Mouse (Mus musculus): ENCODE results near the gene Sfxn3. TPM values are rescaled to one million over a fixed set of nuclear protein-coding genes. Genes with fewer than 3 reads are reported as not detected.
A peak's percentile ranks its signal among the peaks of the same experiment; 100 is the strongest.
"Not testable (repeated sequence)": the region's sequence is repeated elsewhere in the genome, so short reads cannot be mapped to it uniquely, and the experiment has no call there.

The Sfxn3 gene
- polyA plus RNA-seq, 1 experiment from 2014 or later, result 19.6 TPM

DNA sequence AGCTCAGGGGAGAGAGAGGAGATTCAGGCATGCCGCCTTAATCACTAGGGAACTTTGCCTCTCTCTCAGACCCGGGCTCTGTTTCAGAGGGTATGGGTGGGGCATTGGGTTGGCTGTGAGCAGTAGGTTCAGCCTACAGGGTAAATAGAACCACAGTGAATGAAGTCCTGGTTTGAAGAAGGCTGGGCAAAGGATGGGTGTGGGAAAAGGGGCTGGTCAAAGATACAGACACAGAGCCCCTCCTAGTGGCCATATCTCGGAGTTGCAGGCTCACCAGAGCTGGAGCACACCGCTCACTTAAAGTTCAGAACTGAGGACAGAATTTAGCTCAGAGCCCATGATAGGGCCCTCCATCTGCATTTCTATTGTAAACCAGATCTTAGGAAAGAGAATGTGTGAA is 15.5 kb upstream of the Sfxn3 start:
- Histone ChIP-seq H3K4me3 (no peak overlapping the region), H3K9me3 (no peaks in the 10 kb centered on the region), H3K4me1 (peaks cover 37% of the 10 kb centered on the region), H3K4me2 (no peak overlapping the region), H3K27ac (replicated peaks) (no peak overlapping the region), H3K27me3 (replicated peaks) (peaks cover 16% of the 10 kb centered on the region), H3K36me3 (peaks cover 21% of the 10 kb centered on the region), H3K9ac (no peak overlapping the region; the same call in 1 of the 2 replicates)
- 24% methylated on average over 4 of the region's 4 CpGs for WGBS
- ATAC-seq (ENCODE audit: extremely low read depth, insufficient number of reproducible peaks, low FRiP score, low TSS enrichment), result no peak

DNA sequence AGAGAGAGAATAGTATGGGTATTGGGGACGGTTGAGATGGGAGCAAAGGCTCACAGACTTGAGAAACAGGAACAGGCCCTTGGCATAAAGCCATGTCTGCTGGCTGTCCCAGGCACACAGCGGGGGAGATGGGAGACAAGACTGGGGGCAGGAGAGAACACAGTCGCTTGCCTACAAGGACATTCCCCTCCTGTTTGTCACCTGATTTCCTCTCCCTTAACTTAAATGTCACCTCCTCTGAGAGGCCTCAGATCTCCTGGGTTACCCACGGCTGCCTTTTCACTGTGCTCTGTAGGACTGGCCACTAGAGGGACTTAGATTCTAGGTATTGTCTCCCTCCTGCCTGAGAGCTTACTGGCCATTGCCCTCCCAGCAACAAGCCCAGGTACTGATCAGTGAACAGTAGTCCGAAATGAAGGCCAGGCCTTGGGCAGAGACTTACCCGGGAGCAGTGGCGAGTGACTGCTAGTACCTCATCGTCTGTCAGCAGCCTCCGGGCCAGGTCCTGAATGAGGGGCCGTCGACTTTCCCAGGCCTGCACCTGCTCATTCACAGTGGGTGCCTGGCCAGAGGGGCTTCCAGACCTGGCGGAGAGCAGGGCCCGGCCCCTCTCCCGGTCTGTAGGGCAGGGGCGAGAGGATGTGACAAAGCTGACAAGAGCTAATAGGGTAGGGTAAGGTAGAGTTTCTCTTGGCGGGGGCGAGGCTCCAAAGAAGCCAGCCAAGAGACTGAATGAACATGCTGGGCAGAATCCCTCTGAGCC is 14.6 kb upstream of the Sfxn3 start:
- peaks cover 24% of the 10 kb centered on the region for H3K27me3 ChIP-seq (replicated peaks)
- ATAC-seq (ENCODE audit: extremely low read depth, insufficient number of reproducible peaks, low FRiP score, low TSS enrichment), result no peak
- H3K9me3 ChIP-seq, result no peaks in the 10 kb centered on the region
- H3K4me2 ChIP-seq, result 0 out of 2 replicates have a peak overlapping the region, but pooled peaks have one; percentile 2
- peak overlapping the region; percentile 62 for H3K9ac ChIP-seq
- WGBS, result 43% methylated on average over 17 of the region's 17 CpGs
- H3K36me3 ChIP-seq, result peaks cover 11% of the 10 kb centered on the region
- peaks cover 34% of the 10 kb centered on the region for H3K4me1 ChIP-seq
- H3K27ac ChIP-seq (replicated peaks), result peak overlapping the region; percentile 48; the same call in 1 of the 2 replicates
- H3K4me3 ChIP-seq, result no peak overlapping the region

- ATAC-seq (ENCODE audit: extremely low read depth, insufficient number of reproducible peaks, low FRiP score, low TSS enrichment), result no peak
- Histone ChIP-seq H3K4me2 (no peak overlapping the region), H3K9ac (no peak overlapping the region), H3K4me1 (peaks cover 14% of the 10 kb centered on the region), H3K27me3 (replicated peaks) (peaks cover 64% of the 10 kb centered on the region), H3K36me3 (no peaks in the 10 kb centered on the region), H3K4me3 (no peak overlapping the region), H3K9me3 (no peaks in the 10 kb centered on the region), H3K27ac (replicated peaks) (no peak overlapping the region)
- WGBS, result 28% methylated on average over 16 of the region's 16 CpGs
Observed at GRCm38 (mm10) chr19:45036867-45037266, 10.4 kb upstream of the Sfxn3 start.

DNA sequence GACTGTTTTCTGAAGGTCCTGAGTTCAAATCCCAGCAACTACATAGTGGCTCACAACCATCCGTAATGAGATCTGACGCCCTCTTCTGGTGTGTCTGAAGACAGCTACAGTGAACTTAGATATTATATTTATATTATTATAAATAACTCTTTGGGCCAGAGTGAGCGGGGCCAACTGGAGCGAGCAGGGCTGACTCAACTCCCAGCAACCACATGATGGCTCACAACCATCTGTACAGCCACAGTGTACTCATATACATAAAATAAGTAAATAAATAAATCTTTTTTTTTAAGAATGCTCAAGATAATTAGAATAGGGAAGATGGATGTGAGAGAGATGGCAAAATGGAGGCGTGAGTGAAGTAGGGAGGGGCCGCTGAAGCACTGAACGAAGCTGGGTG is 9.1 kb upstream of the Sfxn3 start:
- H3K27me3 ChIP-seq (replicated peaks), result peaks cover 78% of the 10 kb centered on the region
- 85% methylated on average over 7 of the region's 7 CpGs for WGBS
- not testable (repeated sequence) for H3K4me1 ChIP-seq; H3K4me2 ChIP-seq; H3K36me3 ChIP-seq; H3K9ac ChIP-seq; H3K27ac ChIP-seq (replicated peaks); ATAC-seq (ENCODE audit: extremely low read depth, insufficient number of reproducible peaks, low FRiP score, low TSS enrichment); H3K4me3 ChIP-seq; H3K9me3 ChIP-seq

DNA sequence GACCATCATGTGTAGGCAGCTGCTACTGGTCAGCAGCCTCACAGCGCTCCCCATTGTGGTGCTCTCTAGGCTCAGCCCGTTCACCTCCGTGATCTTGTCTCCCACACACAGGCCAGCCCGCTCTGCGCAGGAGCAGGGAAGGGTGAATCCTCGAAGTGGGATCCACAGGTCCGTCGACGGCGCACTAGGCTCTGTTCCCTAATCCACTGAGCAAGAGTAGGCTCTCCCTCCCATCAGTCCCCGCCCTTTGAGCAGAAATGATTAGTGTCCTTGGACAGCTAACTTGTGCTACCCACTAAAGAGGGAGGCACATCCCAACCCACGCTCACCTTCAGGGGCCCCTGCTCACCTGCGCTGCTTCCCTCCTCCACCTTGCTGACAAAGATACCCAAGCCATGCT is 7.1 kb upstream of the Sfxn3 start:
- peaks cover 97% of the 10 kb centered on the region for H3K27me3 ChIP-seq (replicated peaks)

GRCm38 (mm10) chr19:45044389-45044927 is 2.8 kb upstream of the Sfxn3 start:
- Histone ChIP-seq H3K27me3 (replicated peaks) (peaks cover 76% of the 10 kb centered on the region), H3K27ac (replicated peaks) (no peak overlapping the region), H3K9me3 (no peaks in the 10 kb centered on the region), H3K4me3 (no peak overlapping the region), H3K4me1 (peaks cover 28% of the 10 kb centered on the region), H3K9ac (no peak overlapping the region), H3K36me3 (peaks cover 4% of the 10 kb centered on the region; the same call in 1 of the 2 replicates), H3K4me2 (no peak overlapping the region)
- no peak for ATAC-seq (ENCODE audit: extremely low read depth, insufficient number of reproducible peaks, low FRiP score, low TSS enrichment)
- WGBS, result 54% methylated on average over 11 of the region's 11 CpGs

More for the DNA sequence above, 7.1 kb upstream of the Sfxn3 start:
- H3K4me1 ChIP-seq, result no peaks in the 10 kb centered on the region
- H3K36me3 ChIP-seq, result no peaks in the 10 kb centered on the region
- no peak overlapping the region for H3K4me2 ChIP-seq
- no peak overlapping the region for H3K27ac ChIP-seq (replicated peaks)
- H3K4me3 ChIP-seq, result no peak overlapping the region
- H3K9me3 ChIP-seq, result no peaks in the 10 kb centered on the region
- no peak for ATAC-seq (ENCODE audit: extremely low read depth, insufficient number of reproducible peaks, low FRiP score, low TSS enrichment)
- 32% methylated on average over 13 of the region's 13 CpGs for WGBS
- no peak overlapping the region for H3K9ac ChIP-seq

DNA sequence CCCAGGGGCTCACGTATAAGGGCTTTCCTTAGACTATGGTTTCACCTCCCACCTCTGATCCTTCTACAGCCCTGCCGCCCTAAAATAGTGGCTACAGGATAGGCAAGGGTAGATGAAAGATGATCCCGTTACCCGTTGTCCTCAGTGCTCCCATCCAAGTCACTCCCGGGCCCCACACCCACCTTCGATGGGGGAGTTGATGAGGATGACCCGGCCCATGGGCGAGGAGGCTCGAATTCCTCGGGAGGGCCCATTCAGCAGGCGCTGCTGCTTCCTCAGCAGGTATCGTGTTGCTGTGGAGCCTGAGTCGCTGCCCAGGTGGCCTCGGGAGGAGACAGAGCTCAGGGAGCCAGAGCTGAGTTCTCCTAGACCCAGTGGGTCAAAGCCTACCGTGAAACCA is 2.1 kb upstream of the Sfxn3 start:
- Histone ChIP-seq H3K4me3 (no peak overlapping the region), H3K27ac (replicated peaks) (no peak overlapping the region), H3K9me3 (no peaks in the 10 kb centered on the region), H3K4me1 (peaks cover 28% of the 10 kb centered on the region), H3K9ac (no peak overlapping the region), H3K4me2 (no peak overlapping the region), H3K36me3 (peaks cover 12% of the 10 kb centered on the region; the same call in 1 of the 2 replicates), H3K27me3 (replicated peaks) (peaks cover 68% of the 10 kb centered on the region)
- no peak for ATAC-seq (ENCODE audit: extremely low read depth, insufficient number of reproducible peaks, low FRiP score, low TSS enrichment)
- 38% methylated on average over 15 of the region's 15 CpGs for WGBS

DNA sequence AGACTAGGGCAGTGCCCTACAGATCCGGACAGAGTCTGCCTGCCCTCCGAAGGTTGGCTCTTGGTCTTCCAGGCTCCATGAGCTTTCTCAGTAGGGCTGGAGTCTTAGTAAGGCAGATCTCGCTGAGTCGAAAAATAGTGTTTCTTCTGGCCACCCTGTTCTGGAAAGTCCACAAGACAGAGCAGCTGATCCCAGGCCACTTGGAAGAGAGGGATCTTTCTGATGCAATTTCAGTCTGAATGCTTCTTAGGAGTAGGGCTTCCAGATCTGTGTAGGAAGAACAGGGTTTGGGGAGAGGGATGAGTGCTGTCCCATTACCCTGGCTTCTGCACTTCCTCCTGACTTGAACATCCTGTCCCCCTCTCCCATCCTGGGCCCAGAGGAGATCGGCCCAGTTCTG is 1.7 kb upstream of the Sfxn3 start, which contains the start of gene Pdzd7:
TSS of gene Pdzd7 (minus strand) at position 67 of the 400 bp plus-strand sequence.
- H3K27me3 ChIP-seq (replicated peaks), result peaks cover 64% of the 10 kb centered on the region
- H3K4me1 ChIP-seq, result peaks cover 28% of the 10 kb centered on the region
- peak within 1 kb of the TSS; percentile 68 for H3K4me3 ChIP-seq
- H3K4me2 ChIP-seq, result peak within 1 kb of the TSS; percentile 93
- peak within 1 kb of the TSS; percentile 85 for H3K9ac ChIP-seq
- no peaks in the 10 kb centered on the region for H3K9me3 ChIP-seq
- no peak for ATAC-seq (ENCODE audit: extremely low read depth, insufficient number of reproducible peaks, low FRiP score, low TSS enrichment)
- WGBS, result 65% methylated on average over 5 of the region's 5 CpGs
- H3K36me3 ChIP-seq, result peaks cover 16% of the 10 kb centered on the region
- H3K27ac ChIP-seq (replicated peaks), result no peak within 1 kb of the TSS

DNA sequence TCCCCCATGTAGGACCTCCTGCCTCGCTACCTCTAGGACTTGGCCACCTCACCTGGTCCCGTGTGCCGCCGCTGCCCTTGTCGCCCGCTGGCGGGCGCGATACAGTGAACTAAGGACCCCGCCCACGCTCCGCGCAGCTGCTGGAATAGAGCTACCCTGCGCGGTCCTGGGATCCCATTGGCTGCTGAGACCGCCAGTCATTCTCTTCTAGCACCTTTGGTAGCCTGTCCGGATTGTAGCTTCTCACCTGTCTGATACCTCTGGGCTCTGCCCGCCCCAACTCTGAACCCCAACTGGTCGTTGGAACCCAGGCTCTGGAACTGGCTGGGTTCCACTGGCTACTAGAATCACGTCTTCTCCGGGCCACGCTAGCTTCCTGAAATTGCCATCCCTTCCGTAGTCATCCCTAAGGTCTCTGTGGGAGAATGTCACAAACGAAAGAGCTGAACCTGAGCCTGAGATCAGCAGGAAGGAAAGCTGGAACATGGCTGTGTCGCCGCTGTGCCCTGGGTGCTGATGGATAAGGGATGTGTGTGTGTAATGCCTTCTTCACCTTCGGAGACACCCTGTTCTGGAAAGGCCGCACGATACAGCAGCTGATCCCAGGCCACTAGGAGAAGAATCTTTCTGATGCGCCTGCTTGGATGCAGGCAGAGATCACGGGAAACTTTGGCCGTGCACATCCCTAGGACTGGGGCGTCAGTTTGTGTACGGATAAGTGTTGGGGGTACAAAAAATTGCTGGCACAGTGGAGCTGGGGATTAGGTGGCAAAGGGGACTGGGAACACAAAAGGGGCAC is 581 bp upstream of the Sfxn3 start:
- Histone ChIP-seq H3K27me3 (replicated peaks) (peaks cover 53% of the 10 kb centered on the region), H3K9ac (peak overlapping the region; percentile 85), H3K9me3 (no peaks in the 10 kb centered on the region), H3K27ac (replicated peaks) (peak overlapping the region; percentile 96), H3K4me3 (peak overlapping the region; percentile 68), H3K4me1 (peaks cover 28% of the 10 kb centered on the region), H3K4me2 (peak overlapping the region; percentile 93), H3K36me3 (peaks cover 25% of the 10 kb centered on the region)
- peak; percentile 47; the same call in 1 of the 2 replicates for ATAC-seq (ENCODE audit: extremely low read depth, insufficient number of reproducible peaks, low FRiP score, low TSS enrichment)
- WGBS, result 3% methylated on average over 34 of the region's 34 CpGs

DNA sequence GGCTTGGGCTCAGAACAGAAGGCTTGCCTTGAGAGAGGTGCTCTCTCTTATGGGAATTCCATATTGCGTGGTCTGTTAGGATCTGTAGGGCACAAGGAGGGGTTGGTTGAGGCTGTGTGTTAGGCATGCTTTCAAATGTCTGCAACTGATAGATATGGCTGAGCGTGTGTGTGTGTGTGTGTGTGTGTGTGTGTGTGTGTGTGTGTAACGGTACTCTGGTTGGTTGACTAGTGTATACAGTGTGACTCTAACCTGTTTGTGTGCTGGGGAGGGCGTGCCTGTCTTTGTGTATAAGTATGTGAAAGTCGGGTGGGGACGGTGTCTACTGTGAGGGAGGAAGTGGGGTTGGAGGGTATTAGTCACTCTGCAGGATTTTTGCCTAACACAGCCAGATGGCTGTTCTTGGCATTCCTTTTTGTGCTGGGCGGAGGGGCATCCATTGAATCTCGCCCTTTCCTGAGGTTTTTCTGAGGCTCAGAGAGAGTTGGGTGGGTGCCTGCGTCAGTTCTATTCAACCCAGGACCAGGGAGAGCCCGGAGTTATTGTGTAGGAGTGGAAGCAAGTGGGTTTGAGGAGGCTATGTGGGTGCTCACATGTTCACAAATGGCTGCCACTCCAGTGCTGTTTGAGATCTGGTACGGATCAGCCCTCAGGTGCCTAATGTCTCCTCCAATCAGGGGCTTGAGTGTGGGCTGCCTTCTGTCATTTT is 786 bp downstream of the Sfxn3 start:
- Histone ChIP-seq H3K9ac (peak overlapping the region; percentile 85), H3K9me3 (no peaks in the 10 kb centered on the region), H3K4me2 (peak overlapping the region; percentile 93), H3K4me3 (peak overlapping the region; percentile 68), H3K27me3 (replicated peaks) (peaks cover 40% of the 10 kb centered on the region), H3K27ac (replicated peaks) (peak overlapping the region; percentile 96), H3K36me3 (peaks cover 39% of the 10 kb centered on the region), H3K4me1 (peaks cover 28% of the 10 kb centered on the region)
- peak; percentile 20 for ATAC-seq (ENCODE audit: extremely low read depth, insufficient number of reproducible peaks, low FRiP score, low TSS enrichment)
- 22% methylated on average over 11 of the region's 11 CpGs for WGBS

Measured in heart, embryonic 13.5 days (tissue).